Mouse (Mus musculus) liver, embryonic 16.5 days (tissue): ENCODE data around the gene Clec12a. TPM values are rescaled to one million over a fixed set of nuclear protein-coding genes. Genes with fewer than 3 reads are reported as not detected.

Experiments
- ATAC-seq: fragments of 200-750 bp; cut with Nextera tagmentation; 2 replicates; pipeline ENCODE4 v1.8.0; 2017; ENCODE audit warnings: low read depth, mild to moderate bottlenecking, moderate number of reproducible peaks, moderate library complexity
- H3K27ac ChIP-seq: fragments of 300-500 bp; sonication (generic); 2 replicates; pipeline ENCODE4 v1.5.1; 2014; ENCODE audit warnings: mild to moderate bottlenecking, low read length
- H3K27me3 ChIP-seq: fragments of 300-500 bp; sonication (generic); 2 replicates; pipeline ENCODE4 v1.6.1; 2014; ENCODE audit warnings: low read depth, low read length, mixed read lengths; ENCODE audit not compliant: control insufficient read depth, insufficient read depth
- H3K36me3 ChIP-seq: fragments of 300-500 bp; sonication (generic); 2 replicates; pipeline ENCODE4 v1.6.1; 2014; ENCODE audit warnings: mild to moderate bottlenecking; ENCODE audit not compliant: control insufficient read depth, insufficient read depth
- H3K4me1 ChIP-seq: fragments of 300-500 bp; sonication (generic); 2 replicates; pipeline ENCODE4 v1.6.1; 2014; ENCODE audit warnings: low read depth, low read length, mixed read lengths; ENCODE audit not compliant: control insufficient read depth
- H3K4me2 ChIP-seq: fragments of 300-500 bp; sonication (generic); 2 replicates; pipeline ENCODE4 v1.6.1; 2014; ENCODE audit warnings: low read depth, low read length, mixed read lengths
- H3K4me3 ChIP-seq: fragments of 300-500 bp; sonication (generic); 2 replicates; pipeline ENCODE4 v1.5.1; 2014; ENCODE audit warnings: low read depth, mild to moderate bottlenecking, low read length
- H3K9ac ChIP-seq: fragments of 300-500 bp; sonication (generic); 2 replicates; pipeline ENCODE4 v1.6.1; 2014; ENCODE audit warnings: low read depth, low read length
- H3K9me3 ChIP-seq: fragments of 300-500 bp; sonication (generic); replicated peaks from 2 replicates; pipeline ENCODE4 v1.6.1; 2016; ENCODE audit warnings: low read length; ENCODE audit not compliant: control insufficient read depth
- WGBS: fragments of 180-500 bp; shearing (Covaris S2); extraction: QIAGEN DNeasy Blood & Tissue Kit; methylation state at CpG from one replicate; pipeline ENCODE4 v1.1.7; 2014; ENCODE audit not compliant: insufficient replicate concordance; 5-methylcytosine and 5-hydroxymethylcytosine counted together
- polyA plus RNA-seq: library from polyadenylated mRNA; unstranded; fragments of >200 nt; fragmentation: Nextera tagmentation; extraction: Ambion mirVana; gene quantifications from 2 replicates; pipeline ENCODE4 v1.2.1, GENCODE M21; 2015

The Clec12a gene
- polyA plus RNA-seq, 1 experiment from 2014 or later = 13.1 TPM

- Histone ChIP-seq H3K4me2 (no peak overlapping the region), H3K36me3 (no peaks in the 10 kb centered on the region), H3K27ac (no peak overlapping the region), H3K4me3 (no peak overlapping the region), H3K9me3 (no peaks in the 10 kb centered on the region), H3K4me1 (no peaks in the 10 kb centered on the region), H3K9ac (no peak overlapping the region), H3K27me3 (no peaks in the 10 kb centered on the region)
- no peak for ATAC-seq
- 52% methylated on average over 13 of the region's 13 CpGs for WGBS
Measured at GRCm38 (mm10) chr6:129326568-129327150, 15.8 kb upstream of the Clec12a start.

- H3K4me1 ChIP-seq = no peaks in the 10 kb centered on the region
- H3K4me2 ChIP-seq = no peak within 1 kb of the TSS
- H3K4me3 ChIP-seq = no peak within 1 kb of the TSS
- H3K27ac ChIP-seq = no peak within 1 kb of the TSS
- no peak for ATAC-seq
- H3K9me3 ChIP-seq = no peaks in the 10 kb centered on the region
- H3K27me3 ChIP-seq = no peaks in the 10 kb centered on the region
- WGBS = 37% methylated on average over 11 of the region's 11 CpGs
- H3K36me3 ChIP-seq = no peaks in the 10 kb centered on the region
- no peak within 1 kb of the TSS for H3K9ac ChIP-seq
Measured at GRCm38 (mm10) chr6:129331610-129332009, 10.9 kb upstream of the Clec12a start, which contains the start of gene 4922502D21Rik. 4922502D21Rik (minus strand) TSS chr6:129331796.

- Histone ChIP-seq H3K36me3 (no peaks in the 10 kb centered on the region), H3K4me1 (no peaks in the 10 kb centered on the region), H3K4me2 (no peak overlapping the region), H3K9ac (no peak overlapping the region), H3K27me3 (no peaks in the 10 kb centered on the region), H3K27ac (no peak overlapping the region), H3K9me3 (no peaks in the 10 kb centered on the region), H3K4me3 (no peak overlapping the region)
- 7% methylated on average over 11 of the region's 11 CpGs for WGBS
- ATAC-seq = peak; percentile 69
Measured at GRCm38 (mm10) chr6:129333674-129334078, 8.8 kb upstream of the Clec12a start.

GRCm38 (mm10) chr6:129337751-129338150, 4.7 kb upstream of the Clec12a start:
- 42% methylated on average over 1 of the region's 1 CpGs for WGBS
- H3K9me3 ChIP-seq = no peaks in the 10 kb centered on the region
- no peak for ATAC-seq

DNA sequence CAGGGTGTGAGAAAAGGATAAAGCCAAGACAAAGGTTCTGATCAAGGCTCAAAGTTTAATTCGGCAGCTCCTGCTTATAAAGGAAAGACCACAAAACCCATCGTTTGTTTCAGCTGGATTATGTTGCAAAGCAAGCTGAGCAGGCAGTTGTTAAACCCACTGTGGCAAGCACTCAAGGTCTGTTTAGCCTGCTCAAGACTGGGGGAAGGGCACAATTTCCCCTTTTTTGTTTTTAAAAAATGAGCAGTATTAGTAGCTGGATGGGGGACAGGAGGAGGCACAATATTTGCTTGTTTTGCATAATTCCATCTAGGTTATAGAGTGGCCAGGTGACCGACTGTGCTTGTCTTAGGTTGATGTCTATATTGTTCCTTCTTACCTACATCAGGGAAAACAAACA, 1.9 kb downstream of the Clec12a start:
- H3K4me3 ChIP-seq = no peak overlapping the region
- H3K4me1 ChIP-seq = no peaks in the 10 kb centered on the region
- H3K27ac ChIP-seq = no peak overlapping the region
- no peaks in the 10 kb centered on the region for H3K27me3 ChIP-seq
- WGBS = 38% methylated on average over 3 of the region's 3 CpGs
- no peak overlapping the region for H3K4me2 ChIP-seq
- no peak for ATAC-seq
- H3K9ac ChIP-seq = no peak overlapping the region
- no peaks in the 10 kb centered on the region; the same call in 1 of the 2 replicates for H3K9me3 ChIP-seq
- H3K36me3 ChIP-seq = no peaks in the 10 kb centered on the region

More at GRCm38 (mm10) chr6:129337751-129338150, 4.7 kb upstream of the Clec12a start:
- Histone ChIP-seq H3K4me2 (no peak overlapping the region), H3K4me1 (no peaks in the 10 kb centered on the region), H3K9ac (no peak overlapping the region), H3K36me3 (no peaks in the 10 kb centered on the region), H3K4me3 (no peak overlapping the region), H3K27ac (no peak overlapping the region), H3K27me3 (no peaks in the 10 kb centered on the region)

DNA sequence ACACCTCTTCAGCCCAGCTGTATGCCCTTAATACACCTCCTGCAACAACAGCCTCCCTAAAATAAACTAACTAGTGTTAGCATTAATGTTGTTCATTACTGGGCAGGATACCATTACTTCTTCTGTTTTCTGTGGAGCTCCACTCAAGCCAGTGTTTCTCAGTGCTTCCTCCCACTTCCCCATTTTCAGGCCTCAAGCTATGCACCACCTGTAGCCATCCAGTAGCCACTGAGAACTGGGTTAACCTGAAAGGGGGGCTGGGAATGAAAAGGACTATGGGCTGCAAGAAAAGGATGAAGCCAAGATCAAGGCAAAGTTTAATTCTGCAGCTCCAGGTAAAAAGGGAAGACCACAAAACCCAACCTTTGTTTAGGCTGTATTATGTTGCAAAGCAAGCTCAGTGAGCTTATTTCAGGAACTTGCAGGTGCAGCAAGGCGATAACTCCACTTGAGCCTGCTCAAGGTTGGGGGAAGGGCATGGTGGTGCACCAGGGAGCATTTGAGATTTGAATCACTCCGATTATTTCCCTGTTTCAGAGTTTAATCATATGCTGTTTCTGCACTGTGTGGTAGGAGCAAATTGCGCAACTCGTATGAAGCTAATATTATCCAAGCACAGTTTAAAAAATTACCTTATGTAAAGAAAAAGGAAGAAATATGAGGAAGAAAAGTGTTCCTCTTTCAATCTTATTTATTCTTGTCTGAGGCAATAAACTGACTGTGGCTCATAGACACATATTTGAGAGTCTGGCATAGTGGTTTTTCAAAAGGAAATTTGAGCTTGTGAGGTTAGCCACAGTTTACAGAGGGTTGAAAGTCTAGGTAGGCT, 7.2 kb downstream of the Clec12a start:
- Histone ChIP-seq H3K27me3 (no peaks in the 10 kb centered on the region), H3K36me3 (no peaks in the 10 kb centered on the region), H3K9me3 (no peaks in the 10 kb centered on the region; the same call in 1 of the 2 replicates), H3K9ac (no peak overlapping the region), H3K27ac (peak overlapping the region; percentile 52), H3K4me1 (no peaks in the 10 kb centered on the region), H3K4me3 (0 out of 2 replicates have a peak overlapping the region, but pooled peaks have one; percentile 22), H3K4me2 (no peak overlapping the region)
- ATAC-seq = peak; percentile 50
- 11% methylated on average over 4 of the region's 4 CpGs for WGBS

- Histone ChIP-seq H3K27ac (peak overlapping the region; percentile 37), H3K4me3 (peak overlapping the region; percentile 35), H3K9ac (no peak overlapping the region), H3K36me3 (no peaks in the 10 kb centered on the region), H3K4me2 (0 out of 2 replicates have a peak overlapping the region, but pooled peaks have one; percentile 8), H3K27me3 (no peaks in the 10 kb centered on the region), H3K9me3 (no peaks in the 10 kb centered on the region; the same call in 1 of the 2 replicates), H3K4me1 (no peaks in the 10 kb centered on the region)
- 72% methylated on average over 3 of the region's 3 CpGs for WGBS
- no peak for ATAC-seq
Measured at GRCm38 (mm10) chr6:129351091-129351490, 8.6 kb downstream of the Clec12a start.

- no peaks in the 10 kb centered on the region for H3K36me3 ChIP-seq
- no peaks in the 10 kb centered on the region for H3K9me3 ChIP-seq
- WGBS = 85% methylated on average over 2 of the region's 2 CpGs
- no peak overlapping the region for H3K9ac ChIP-seq
- H3K27me3 ChIP-seq = no peaks in the 10 kb centered on the region
- no peak overlapping the region for H3K4me2 ChIP-seq
- H3K4me3 ChIP-seq = no peak overlapping the region
- no peak for ATAC-seq
- no peak overlapping the region for H3K27ac ChIP-seq
- no peaks in the 10 kb centered on the region for H3K4me1 ChIP-seq
Measured at GRCm38 (mm10) chr6:129355774-129356173, 13.3 kb downstream of the Clec12a start.

GRCm38 (mm10) chr6:129356430-129356829, 13.9 kb downstream of the Clec12a start:
- Histone ChIP-seq H3K4me2 (no peak overlapping the region), H3K27ac (no peak overlapping the region), H3K9me3 (no peaks in the 10 kb centered on the region), H3K27me3 (no peaks in the 10 kb centered on the region), H3K4me3 (no peak overlapping the region), H3K9ac (no peak overlapping the region), H3K36me3 (no peaks in the 10 kb centered on the region), H3K4me1 (no peaks in the 10 kb centered on the region)
- peak; percentile 27; the same call in 1 of the 2 replicates for ATAC-seq
